Mouse (Mus musculus): ENCODE results near the gene Zkscan5. TPM values are rescaled to one million over a fixed set of nuclear protein-coding genes. Genes with fewer than 3 reads are reported as not detected.
A peak's percentile ranks its signal among the peaks of the same experiment; 100 is the strongest.

Gene Zkscan5
- total RNA-seq (2017): 7.1 and 10.1 TPM in 2 replicates

DNA sequence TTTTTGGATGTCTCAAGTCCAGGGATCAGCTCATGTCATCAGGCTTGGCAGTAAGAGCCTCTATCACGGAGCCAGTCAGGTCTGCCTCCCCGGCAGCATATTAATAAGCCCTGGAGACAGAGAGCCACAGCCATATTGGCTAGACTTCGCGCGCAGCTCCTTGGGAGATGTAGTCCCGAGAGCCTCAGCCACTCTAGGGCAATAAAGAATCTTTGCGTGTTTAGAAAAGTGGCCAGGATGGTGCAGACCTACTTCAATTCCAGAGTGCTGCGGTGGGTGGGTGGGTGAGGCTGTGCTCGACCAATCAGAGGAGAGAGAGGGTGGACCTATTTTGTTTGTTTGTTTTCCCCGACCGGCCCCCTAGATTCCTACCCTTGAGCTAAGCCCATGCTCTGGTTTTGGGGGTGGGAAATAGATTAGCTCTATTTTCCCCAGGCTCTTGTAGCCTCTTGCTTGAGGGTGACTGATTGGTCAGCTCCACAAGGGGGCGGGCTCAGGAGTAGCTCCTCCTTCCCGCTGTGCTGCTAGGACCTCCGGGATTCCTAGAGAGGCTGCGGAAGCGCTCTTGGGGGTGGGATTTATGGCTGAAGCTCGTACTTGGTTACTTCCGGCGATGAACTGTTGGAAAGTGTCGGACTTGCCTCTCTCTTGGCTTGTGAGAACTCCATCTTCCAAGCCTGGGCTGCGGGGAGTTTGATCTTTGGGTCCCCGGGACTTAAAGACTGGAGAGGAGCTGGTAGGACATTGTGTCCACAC lies at the start of gene Zkscan5:
TSS of gene Zkscan5 (plus strand) at position 627 of the 756 bp plus-strand sequence.
- ATAC-seq (replicated peaks in 1 of 2; ENCODE audit: insufficient read depth in 1 of 2, low FRiP score in 2 of 2, low TSS enrichment in 1 of 2, low read depth in 1 of 2, poor library complexity in 2 of 2, severe bottlenecking in 2 of 2): peak; percentile 85 to 89

DNA sequence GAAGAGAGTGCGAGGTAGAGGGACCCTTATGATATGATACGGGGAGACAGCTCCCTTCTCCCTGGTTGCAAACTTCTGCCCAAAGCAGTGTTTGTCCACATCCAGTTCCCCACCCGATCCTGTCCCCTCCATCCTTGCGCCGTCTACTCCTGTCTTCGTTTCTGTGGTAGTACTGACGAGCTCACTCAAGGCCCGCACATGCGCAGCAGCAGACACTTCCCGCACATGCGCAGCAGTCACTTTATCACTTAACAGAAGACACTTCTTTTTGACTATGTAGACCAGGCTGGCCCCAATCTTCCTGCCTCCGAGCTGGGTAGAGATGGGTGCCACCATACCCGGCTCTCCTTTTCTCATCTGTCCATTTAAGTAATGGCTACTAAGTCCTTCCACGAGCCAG lies 43.0 kb upstream of the Zkscan5 start:
- ATAC-seq (replicated peaks in 1 of 2; ENCODE audit: insufficient read depth in 1 of 2, low FRiP score in 2 of 2, low TSS enrichment in 1 of 2, low read depth in 1 of 2, poor library complexity in 2 of 2, severe bottlenecking in 2 of 2): no peak

DNA sequence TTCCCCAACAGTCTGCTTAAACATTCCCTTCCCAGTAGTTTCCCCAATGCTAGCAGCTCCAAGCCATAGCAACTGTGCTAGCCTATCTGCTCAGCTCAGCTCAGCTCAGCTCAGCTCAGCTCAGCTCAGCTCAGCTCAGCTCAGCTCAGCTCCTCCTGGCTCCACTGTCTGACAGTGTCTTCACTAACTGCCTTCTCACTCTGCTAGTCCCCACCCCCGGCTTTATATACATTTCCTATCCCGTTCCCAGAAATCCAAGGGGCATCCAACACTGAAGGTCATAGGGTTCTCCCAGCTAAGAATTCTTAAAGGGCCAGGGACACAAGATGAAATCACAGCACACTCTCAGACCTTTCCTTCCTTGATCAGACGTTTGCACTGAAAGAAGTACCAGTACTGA lies 39.7 kb upstream of the Zkscan5 start:
- no peak for ATAC-seq (replicated peaks in 1 of 2; ENCODE audit: insufficient read depth in 1 of 2, low FRiP score in 2 of 2, low TSS enrichment in 1 of 2, low read depth in 1 of 2, poor library complexity in 2 of 2, severe bottlenecking in 2 of 2)

DNA sequence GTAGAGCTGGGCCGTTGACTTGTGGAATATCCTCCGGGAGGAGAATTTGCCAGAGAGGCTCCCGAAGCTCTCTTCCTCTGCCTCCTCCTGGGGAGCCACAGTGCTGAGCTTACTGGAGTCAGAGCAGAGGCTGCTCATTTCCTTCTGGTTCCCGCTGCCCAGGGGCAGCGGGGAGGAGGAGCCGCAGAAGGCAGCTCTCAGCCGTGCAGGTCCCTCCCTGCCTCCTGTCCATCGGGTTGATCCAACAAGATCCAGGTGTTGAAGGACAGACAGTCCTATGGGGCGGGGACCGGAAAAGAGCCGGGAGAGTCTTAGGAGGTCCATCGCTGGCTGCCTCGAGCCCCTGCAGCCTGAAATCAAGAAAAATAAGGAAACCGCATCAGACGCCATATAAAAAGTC lies 39.2 kb upstream of the Zkscan5 start:
- ATAC-seq (replicated peaks in 1 of 2; ENCODE audit: insufficient read depth in 1 of 2, low FRiP score in 2 of 2, low TSS enrichment in 1 of 2, low read depth in 1 of 2, poor library complexity in 2 of 2, severe bottlenecking in 2 of 2): no peak

DNA sequence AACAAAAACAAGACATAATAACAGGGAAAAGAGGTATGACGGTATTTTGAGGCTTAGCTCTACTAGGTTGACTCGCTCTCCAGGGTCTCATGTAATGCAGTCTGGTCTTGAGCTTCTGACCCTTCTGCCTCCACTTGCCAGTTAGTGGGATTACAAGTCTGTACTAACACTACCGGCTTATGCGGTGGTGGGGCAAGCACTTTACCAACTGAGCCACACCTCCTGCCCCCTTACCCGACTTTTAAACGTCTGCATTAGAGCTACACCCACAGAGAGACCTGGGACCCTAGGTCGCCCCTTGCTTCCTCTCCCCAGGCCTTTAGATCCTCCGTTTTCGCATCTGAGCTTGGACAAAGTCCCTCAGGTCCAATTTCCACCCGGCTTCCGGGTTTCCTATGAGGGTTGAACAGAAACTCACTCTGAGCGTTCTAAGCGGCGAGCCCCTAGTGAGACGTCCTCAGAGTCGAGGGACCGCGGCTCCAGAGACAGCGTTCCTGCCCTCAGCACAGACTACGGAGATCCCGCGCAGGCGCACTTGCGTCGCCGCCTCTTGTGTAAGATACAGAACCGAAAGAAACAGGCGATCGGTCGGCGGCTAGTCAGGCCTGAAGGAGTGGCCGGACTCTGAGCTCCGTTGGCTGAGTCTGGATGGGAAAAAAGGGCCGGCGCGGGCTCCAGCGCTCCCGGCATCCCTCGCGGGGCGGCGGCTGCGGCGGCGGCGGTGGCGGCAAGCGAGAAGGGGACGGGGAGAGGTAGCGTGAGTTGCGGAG lies 37.6 kb upstream of the Zkscan5 start, which contains the start of the genes Ptcd1 and Cpsf4:
TSS of gene Ptcd1 (minus strand) at position 573 of the 770 bp plus-strand sequence.
TSS of gene Cpsf4 (plus strand) at position 678 of the 770 bp plus-strand sequence.
- ATAC-seq (replicated peaks in 1 of 2; ENCODE audit: insufficient read depth in 1 of 2, low FRiP score in 2 of 2, low TSS enrichment in 1 of 2, low read depth in 1 of 2, poor library complexity in 2 of 2, severe bottlenecking in 2 of 2): peak; percentile 93

DNA sequence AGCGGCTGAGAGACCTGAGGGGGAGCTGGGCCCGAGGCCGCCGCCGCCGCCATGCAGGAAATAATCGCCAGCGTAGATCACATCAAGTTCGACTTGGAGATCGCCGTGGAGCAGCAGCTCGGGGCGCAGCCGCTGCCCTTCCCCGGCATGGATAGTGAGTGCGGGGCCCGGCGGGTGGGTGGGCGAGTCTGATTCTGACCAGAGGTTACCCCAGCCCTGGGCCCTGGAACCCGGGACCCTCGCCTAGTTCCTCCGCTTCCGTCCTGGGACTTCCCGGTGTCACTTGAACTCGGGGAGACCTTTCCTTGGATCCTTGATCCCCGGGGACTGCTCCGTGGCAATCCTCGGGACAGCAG lies 37.1 kb upstream of the Zkscan5 start:
- ATAC-seq (replicated peaks in 1 of 2; ENCODE audit: insufficient read depth in 1 of 2, low FRiP score in 2 of 2, low TSS enrichment in 1 of 2, low read depth in 1 of 2, poor library complexity in 2 of 2, severe bottlenecking in 2 of 2): no peak

DNA sequence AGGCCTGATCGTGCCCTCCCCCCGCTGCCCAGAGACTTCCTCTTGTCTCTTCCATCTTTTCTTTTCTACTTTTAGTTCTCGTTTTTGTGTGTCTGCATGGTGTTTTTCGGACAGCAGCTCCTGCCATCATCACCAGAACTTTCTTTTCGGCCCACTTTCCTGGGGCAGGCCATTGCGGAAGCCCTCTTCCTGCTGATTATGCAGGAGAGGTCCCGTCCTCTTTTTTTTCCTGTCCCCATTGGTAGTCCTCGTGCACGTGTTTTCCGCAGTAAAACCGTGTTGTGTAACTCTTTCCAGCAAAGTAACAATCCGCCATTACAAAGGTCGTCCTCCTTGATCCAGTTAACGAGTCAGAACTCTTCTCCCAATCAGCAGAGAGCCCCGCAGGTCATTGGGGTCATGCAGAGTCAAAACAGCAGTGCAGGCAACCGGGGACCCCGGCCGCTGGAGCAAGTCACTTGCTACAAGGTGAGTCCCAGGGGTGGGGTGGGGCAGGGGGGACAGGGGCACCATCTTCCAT lies 25.8 kb upstream of the Zkscan5 start:
- ATAC-seq (replicated peaks in 1 of 2; ENCODE audit: insufficient read depth in 1 of 2, low FRiP score in 2 of 2, low TSS enrichment in 1 of 2, low read depth in 1 of 2, poor library complexity in 2 of 2, severe bottlenecking in 2 of 2): no peak

DNA sequence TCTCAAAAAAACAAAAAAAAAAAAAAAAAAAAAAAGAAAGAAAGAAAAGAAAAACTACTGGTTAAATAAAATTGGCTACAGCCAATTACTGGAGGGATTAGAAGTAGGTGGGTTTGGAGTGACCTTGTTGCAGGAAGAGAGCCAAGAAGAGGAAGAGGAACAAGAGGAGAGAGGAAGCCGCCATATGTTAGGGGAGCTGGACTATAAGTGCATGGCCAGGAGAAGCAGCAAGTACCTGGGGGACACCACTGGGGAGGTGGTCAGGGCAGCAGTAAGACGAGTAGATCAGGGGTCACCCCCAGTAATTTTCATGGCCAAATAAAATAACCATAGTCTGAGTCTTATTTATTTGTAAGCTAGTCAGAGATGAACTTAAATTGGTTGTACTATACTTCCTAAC lies 19.1 kb upstream of the Zkscan5 start:
- no peak for ATAC-seq (replicated peaks in 1 of 2; ENCODE audit: insufficient read depth in 1 of 2, low FRiP score in 2 of 2, low TSS enrichment in 1 of 2, low read depth in 1 of 2, poor library complexity in 2 of 2, severe bottlenecking in 2 of 2)

DNA sequence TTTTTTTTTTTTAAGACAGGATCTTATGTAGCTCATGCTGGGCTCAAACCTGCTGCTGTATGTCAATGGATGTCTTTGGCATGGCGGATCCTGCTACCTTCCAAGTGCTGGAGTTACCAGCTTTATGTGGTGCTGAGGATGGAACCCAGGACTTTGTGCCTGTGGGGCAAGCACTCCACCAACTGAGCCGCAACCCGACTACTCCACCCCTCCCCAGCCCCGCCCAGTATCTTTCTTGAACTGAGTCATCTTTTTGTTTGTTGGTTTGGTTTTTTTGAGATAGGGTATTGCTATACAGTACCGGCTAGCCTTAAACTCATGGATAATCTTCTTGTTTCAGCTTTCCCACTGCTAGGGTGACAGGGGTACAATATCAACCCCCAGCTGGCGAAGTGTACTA lies 14.9 kb upstream of the Zkscan5 start:
- no peak for ATAC-seq (replicated peaks in 1 of 2; ENCODE audit: insufficient read depth in 1 of 2, low FRiP score in 2 of 2, low TSS enrichment in 1 of 2, low read depth in 1 of 2, poor library complexity in 2 of 2, severe bottlenecking in 2 of 2)

DNA sequence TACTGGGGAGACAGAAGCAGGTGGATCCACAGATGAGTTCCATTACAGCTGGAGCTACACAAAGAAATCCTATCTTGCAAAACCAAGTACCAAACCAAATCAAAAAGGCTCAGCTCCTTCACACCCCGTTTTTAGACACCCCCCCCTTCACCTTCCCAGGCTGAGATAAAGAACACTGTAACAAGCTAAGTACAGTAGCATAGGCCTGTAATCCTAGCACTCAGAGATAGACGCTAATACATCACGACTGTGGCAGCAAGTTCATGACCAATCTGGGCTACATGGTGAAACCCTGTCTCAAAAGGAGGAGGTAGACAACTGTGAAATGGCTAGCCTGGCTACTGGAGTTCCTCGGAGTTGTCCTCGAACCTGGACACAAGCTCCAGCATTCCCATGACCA lies 14.0 kb upstream of the Zkscan5 start:
- ATAC-seq (replicated peaks in 1 of 2; ENCODE audit: insufficient read depth in 1 of 2, low FRiP score in 2 of 2, low TSS enrichment in 1 of 2, low read depth in 1 of 2, poor library complexity in 2 of 2, severe bottlenecking in 2 of 2): no peak; a peak in 1 of 4 replicates

DNA sequence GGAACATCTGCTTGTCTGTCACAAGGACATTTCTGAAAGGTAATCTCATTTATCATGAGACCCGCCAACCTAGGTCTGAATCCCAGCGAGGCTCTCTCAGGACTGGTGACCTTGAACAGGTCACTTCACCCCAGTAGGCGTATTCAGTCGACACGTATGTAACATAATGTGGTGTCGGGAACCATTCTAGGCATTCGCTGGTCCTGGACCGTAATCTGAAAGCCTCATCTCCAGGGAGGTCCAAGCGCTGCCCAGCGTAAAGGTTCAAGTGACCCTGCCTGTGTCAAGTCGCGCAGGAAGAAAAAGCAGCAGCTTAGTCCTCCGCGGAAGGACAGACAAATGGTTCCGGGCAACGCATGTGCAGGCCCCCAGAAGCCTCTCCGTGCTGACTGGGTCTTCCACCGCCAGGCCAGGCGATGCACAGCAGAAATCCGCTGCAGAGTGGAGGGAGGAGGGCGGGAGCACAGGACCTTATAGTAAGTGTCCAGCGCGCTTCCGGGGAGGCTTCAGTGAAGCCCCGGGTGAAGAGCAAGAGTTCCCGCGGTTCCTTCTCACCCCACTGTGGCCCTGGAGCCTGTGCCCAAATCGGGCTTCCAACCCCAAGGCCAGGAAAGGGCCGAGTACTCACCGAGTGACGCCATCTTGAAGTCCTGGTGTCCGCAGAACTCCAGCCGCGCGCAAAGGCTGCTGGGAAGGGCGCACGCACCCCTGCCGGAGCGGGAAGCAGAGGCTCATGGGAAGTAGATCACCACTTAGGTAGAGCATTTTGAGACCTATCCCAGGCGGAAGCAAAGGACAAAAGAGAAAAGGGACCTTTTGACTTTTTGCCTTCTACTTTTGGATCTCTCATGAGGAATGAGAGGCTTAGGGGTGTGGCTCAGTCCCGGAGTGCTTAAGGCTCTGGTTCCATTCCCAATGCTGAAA lies 13.2 kb upstream of the Zkscan5 start:
- peak; percentile 95 for ATAC-seq (replicated peaks in 1 of 2; ENCODE audit: insufficient read depth in 1 of 2, low FRiP score in 2 of 2, low TSS enrichment in 1 of 2, low read depth in 1 of 2, poor library complexity in 2 of 2, severe bottlenecking in 2 of 2)

DNA sequence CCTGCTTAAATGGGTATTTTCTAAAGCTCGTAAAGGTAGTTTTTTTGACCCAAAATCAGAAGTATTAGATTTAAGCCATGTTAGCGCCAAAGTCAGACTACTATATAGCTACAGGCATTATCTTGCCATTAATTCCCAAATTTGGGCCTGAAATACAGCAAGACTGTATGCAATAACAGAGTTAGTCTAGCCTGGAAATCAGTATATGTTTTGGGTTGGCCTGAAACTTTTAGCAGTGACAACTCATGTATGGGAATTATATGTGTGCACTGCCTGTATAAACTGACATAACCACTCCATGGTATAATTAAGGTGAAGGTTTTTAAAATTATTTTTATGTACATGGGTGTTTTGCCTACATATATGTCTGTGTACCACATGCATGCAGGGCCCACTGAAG lies 12.4 kb upstream of the Zkscan5 start, which contains the start of gene Atp5j2:
TSS of gene Atp5j2 (minus strand) at position 101 of the 400 bp plus-strand sequence.
- ATAC-seq (replicated peaks in 1 of 2; ENCODE audit: insufficient read depth in 1 of 2, low FRiP score in 2 of 2, low TSS enrichment in 1 of 2, low read depth in 1 of 2, poor library complexity in 2 of 2, severe bottlenecking in 2 of 2): no peak

DNA sequence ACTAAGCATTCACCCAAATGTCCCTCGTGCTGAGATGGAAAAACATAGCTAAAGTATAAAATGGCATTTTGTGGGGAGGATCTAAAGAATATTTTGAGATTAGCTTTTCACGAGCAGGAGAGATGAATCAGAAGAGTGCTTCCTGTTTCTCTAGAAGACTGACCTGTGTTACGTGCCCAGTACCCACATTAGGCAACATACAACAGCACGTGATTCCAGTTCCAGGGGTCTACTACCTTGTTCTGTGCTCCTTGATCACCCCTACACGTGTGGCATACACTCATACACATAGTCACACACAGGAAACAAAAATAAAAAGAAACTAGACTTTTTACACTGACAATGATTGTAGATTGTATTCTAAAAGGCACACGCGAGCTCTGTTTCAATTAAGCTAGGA lies 4.0 kb upstream of the Zkscan5 start:
- ATAC-seq (replicated peaks in 1 of 2; ENCODE audit: insufficient read depth in 1 of 2, low FRiP score in 2 of 2, low TSS enrichment in 1 of 2, low read depth in 1 of 2, poor library complexity in 2 of 2, severe bottlenecking in 2 of 2): no peak

DNA sequence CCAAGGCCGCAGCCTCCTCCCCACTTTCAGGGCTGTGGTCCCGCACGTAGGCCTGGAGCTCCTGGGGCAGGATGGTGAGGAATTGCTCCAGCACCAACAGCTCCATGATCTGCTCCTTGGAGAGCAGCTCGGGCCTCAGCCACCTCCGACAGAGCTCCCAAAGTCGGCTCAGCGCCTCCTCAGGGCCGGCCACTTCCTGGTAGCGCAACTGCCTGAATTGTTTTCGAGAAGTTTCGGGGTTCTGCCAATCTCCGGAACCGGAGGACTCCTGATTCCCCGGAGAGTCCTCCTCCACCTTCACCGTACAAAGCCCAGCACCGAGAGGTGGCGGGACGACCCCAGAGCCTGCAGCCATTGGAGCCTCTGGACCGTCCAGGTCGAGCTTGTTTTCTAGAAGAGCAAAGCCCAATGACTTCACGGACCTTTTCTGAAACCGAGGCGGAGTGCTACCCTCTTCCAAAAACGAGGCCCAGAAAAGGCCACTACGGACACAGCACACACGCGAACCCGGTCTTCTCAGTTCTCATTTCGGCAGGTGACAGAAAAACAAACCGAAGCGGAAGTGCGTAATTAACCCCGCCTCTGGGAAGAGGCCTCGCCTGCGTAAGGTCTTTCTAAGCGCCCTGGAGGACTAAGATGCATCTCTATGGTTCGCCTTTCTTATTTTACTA lies 2.9 kb upstream of the Zkscan5 start, which contains the start of gene Zkscan14:
TSS of gene Zkscan14 (minus strand) at position 548 of the 671 bp plus-strand sequence.
- ATAC-seq (replicated peaks in 1 of 2; ENCODE audit: insufficient read depth in 1 of 2, low FRiP score in 2 of 2, low TSS enrichment in 1 of 2, low read depth in 1 of 2, poor library complexity in 2 of 2, severe bottlenecking in 2 of 2): peak; percentile 63 to 76

DNA sequence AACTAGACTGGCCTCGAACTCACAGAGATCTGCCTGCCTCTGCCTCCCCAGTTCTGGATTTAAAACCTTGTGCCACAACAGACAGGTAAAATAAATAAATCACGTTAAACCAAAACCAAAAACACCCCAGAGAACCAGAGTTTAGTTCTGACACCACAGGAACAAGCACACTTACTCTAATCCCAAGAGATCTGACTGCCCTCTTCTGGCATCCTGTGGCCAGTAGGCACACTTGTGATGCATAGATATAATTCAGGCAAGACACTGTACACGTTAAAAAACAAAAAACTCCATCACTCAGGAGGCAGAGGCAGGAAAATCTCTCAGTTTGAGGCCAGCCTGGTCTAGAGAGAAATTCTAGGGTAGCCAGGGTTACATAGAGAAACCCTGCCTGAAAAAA lies 1.9 kb upstream of the Zkscan5 start:
- no peak for ATAC-seq (replicated peaks in 1 of 2; ENCODE audit: insufficient read depth in 1 of 2, low FRiP score in 2 of 2, low TSS enrichment in 1 of 2, low read depth in 1 of 2, poor library complexity in 2 of 2, severe bottlenecking in 2 of 2)

DNA sequence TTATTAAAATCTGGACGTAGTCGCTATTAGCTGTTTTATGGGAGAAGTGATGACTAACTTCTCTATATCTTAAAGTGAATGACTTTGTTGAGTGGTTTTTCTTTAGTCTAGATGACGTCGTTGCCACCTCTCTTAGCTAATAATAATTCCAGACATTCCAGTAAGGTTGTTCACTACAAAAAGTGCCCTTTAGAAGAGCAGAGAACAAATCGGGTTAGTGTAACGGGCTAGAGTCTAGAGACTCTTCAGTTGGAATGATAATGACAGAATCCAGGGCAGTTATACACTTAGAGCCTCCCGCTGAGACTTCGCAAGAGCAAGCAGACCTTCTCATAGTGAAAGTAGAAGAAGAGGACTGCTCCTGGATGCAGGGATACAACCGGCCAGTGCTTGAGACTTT lies 679 bp downstream of the Zkscan5 start:
- ATAC-seq (replicated peaks in 1 of 2; ENCODE audit: insufficient read depth in 1 of 2, low FRiP score in 2 of 2, low TSS enrichment in 1 of 2, low read depth in 1 of 2, poor library complexity in 2 of 2, severe bottlenecking in 2 of 2): no peak

DNA sequence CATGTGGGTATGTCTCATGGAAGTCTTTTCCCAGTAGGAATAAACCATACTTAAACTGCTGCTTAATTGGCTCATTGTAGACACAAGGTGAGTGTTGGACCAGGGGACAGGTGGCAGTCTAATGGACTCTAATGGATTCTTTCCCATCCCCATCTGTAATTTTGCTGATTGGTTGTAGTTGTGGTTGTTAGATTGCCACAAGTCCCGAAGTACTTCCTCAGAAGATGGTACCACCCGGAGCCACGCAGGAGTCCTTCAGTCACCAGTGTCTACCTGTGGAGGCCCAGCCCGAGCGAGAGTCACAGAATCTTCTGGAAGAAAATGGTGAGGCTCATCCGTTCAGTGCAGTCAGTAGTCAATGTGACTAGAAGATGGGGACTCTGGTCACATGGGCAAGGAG lies 3.0 kb downstream of the Zkscan5 start:
- no peak for ATAC-seq (replicated peaks in 1 of 2; ENCODE audit: insufficient read depth in 1 of 2, low FRiP score in 2 of 2, low TSS enrichment in 1 of 2, low read depth in 1 of 2, poor library complexity in 2 of 2, severe bottlenecking in 2 of 2)

Measured in hematopoietic stem cell, adult 5-6 weeks (primary cell).